Mouse (Mus musculus): ENCODE results near the gene Hist1h3i. TPM values are rescaled to one million over a fixed set of nuclear protein-coding genes. Genes with fewer than 3 reads are reported as not detected.
"Not testable (repeated sequence)": the region's sequence is repeated elsewhere in the genome, so short reads cannot be mapped to it uniquely, and the experiment has no call there.

Hist1h3i gene
- polyA plus RNA-seq, 1 experiment from 2014 or later: 58.4 TPM

DNA sequence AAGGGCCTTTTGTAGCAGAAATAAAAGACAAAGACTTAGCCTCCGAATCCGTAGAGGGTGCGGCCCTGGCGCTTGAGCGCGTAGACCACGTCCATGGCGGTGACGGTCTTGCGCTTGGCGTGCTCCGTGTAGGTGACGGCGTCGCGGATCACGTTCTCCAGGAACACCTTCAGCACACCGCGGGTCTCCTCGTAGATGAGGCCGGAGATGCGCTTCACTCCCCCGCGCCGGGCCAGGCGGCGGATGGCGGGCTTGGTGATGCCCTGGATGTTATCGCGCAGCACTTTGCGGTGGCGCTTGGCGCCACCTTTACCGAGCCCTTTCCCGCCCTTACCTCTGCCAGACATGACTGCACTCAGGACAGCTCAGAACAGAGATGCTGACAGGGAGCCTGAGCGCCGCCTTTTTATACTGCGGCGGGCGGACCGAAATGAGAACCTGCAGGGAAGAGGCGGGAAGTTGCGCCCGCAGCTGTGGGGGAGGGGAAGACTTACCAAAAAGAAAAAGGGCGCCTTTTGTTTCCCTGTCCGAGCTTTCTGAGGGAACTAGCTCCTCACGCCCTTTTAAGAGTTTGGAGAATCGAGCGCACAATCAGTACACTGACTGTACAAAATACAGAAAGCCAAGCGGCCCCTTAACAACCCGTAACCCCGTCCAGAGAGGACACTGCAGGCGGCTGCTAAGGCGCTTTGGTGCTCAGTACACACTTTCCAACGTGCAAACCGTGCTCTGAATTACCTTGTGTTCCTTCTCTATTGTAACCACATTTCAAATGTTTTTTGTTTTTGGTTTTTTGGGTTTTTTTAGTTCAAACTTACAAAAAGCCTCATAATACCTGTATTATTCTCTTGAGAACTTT lies 32.8 kb downstream of the Hist1h3i start, which contains the start of gene Hist1h4k:
Gene Hist1h4k (minus strand): TSS at position 347 of the 859 bp plus-strand sequence.
- WGBS: under 1% methylated on average over 42 of the region's 56 CpGs
- H3K27ac ChIP-seq (replicated peaks; ENCODE audit: low read depth, low read length): peak within 1 kb of the TSS; percentile 82
- H3K4me2 ChIP-seq (ENCODE audit: low read length): peak within 1 kb of the TSS; percentile 74
- H3K9ac ChIP-seq (replicated peaks; ENCODE audit: low read length): peak within 1 kb of the TSS; percentile 64
- ATAC-seq (ENCODE audit: low FRiP score, low TSS enrichment) (peak; percentile 88), DNase-seq (peak; percentile 96)
- not testable (repeated sequence) for H3K36me3 ChIP-seq (ENCODE audit: control insufficient read depth, insufficient read depth, low read length); H3K9me3 ChIP-seq (ENCODE audit: control insufficient read depth, low read length); H3K27me3 ChIP-seq (ENCODE audit: control insufficient read depth, insufficient read depth, low read length)
- peak within 1 kb of the TSS; percentile 53 for H3K4me3 ChIP-seq (replicated peaks; ENCODE audit: low read depth, low read length)
- H3K4me1 ChIP-seq (ENCODE audit: control insufficient read depth, insufficient read depth, low read length): peaks cover 33% of the 10 kb centered on the region

DNA sequence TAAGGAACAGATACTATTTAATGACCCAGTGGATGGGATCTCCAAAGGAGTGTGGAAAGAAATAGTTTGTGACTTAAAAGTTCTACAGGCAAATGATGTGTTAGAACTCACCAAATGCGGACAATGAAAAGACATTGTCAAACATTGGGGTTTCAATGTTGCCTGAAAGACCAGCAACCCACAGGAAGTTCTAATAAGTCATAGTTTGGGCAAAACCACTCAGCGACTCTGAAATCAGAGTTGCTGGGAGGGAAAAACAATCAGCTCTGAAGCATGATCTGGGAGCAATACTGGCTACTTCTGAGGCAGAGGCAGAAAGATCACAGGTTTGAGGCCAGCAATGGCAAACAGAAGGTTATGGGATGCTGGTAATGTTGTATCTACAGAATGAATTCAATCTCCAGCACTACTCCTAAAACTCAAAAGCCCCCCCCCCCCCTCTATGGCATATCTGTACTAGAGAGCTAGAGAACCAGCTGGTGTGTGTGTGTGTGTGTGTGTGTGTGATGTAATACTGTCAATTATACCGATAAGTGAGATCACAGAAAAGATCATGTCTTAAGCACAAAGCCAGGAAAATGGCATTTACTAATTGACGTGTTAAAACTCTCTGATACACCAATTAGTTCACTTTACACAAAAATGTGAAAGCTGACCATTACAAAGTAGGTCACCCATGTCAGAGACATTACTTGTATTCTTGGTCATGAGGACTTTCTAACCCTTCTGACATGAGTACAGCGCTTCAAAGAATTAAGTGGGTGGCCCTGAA lies 33.6 kb downstream of the Hist1h3i start:
- 3% methylated on average over 5 of the region's 5 CpGs for WGBS
- DNase-seq: peak; percentile 56

DNA sequence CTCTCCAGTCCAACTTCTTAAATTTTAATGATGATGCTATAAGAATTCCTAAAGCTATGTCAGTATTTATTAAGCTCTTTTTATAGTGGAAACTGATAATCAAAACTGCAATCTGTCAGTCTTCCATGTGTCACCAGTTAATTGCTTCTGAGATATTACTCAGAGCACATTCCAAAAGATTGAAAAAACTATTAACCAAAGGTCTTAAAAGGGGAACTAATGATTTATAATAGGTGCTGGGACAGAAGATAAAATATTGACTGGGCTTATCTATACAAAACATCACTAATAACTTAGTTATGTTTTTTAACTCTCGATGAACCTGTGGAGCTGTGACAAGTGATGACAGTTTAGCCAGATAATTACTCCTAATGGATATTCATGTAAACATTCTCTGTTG lies 38.2 kb downstream of the Hist1h3i start:
- DNase-seq (no peak), ATAC-seq (ENCODE audit: low FRiP score, low TSS enrichment) (no peak)
- peaks cover 19% of the 10 kb centered on the region for H3K4me1 ChIP-seq (ENCODE audit: control insufficient read depth, insufficient read depth, low read length)
- H3K9ac ChIP-seq (replicated peaks; ENCODE audit: low read length): no peak overlapping the region
- no peaks in the 10 kb centered on the region for H3K27me3 ChIP-seq (ENCODE audit: control insufficient read depth, insufficient read depth, low read length)
- whole genome bisulfite sequencing: 94% methylated on average over 1 of the region's 1 CpGs
- no peak overlapping the region for H3K27ac ChIP-seq (replicated peaks; ENCODE audit: low read depth, low read length)
- no peaks in the 10 kb centered on the region for H3K9me3 ChIP-seq (ENCODE audit: control insufficient read depth, low read length)
- H3K36me3 ChIP-seq (ENCODE audit: control insufficient read depth, insufficient read depth, low read length): no peaks in the 10 kb centered on the region
- H3K4me3 ChIP-seq (replicated peaks; ENCODE audit: low read depth, low read length): no peak overlapping the region
- no peak overlapping the region for H3K4me2 ChIP-seq (ENCODE audit: low read length)

More for the DNA sequence above, 33.6 kb downstream of the Hist1h3i start:
- Histone ChIP-seq H3K4me1 (ENCODE audit: control insufficient read depth, insufficient read depth, low read length) (peaks cover 28% of the 10 kb centered on the region), H3K27me3 (ENCODE audit: control insufficient read depth, insufficient read depth, low read length) (no peaks in the 10 kb centered on the region), H3K36me3 (ENCODE audit: control insufficient read depth, insufficient read depth, low read length) (no peaks in the 10 kb centered on the region), H3K9ac (replicated peaks; ENCODE audit: low read length) (peak overlapping the region; percentile 64), H3K27ac (replicated peaks; ENCODE audit: low read depth, low read length) (peak overlapping the region; percentile 82), H3K9me3 (ENCODE audit: control insufficient read depth, low read length) (no peaks in the 10 kb centered on the region), H3K4me3 (replicated peaks; ENCODE audit: low read depth, low read length) (peak overlapping the region; percentile 53), H3K4me2 (ENCODE audit: low read length) (peak overlapping the region; percentile 74)
- ATAC-seq (ENCODE audit: low FRiP score, low TSS enrichment): no peak

DNA sequence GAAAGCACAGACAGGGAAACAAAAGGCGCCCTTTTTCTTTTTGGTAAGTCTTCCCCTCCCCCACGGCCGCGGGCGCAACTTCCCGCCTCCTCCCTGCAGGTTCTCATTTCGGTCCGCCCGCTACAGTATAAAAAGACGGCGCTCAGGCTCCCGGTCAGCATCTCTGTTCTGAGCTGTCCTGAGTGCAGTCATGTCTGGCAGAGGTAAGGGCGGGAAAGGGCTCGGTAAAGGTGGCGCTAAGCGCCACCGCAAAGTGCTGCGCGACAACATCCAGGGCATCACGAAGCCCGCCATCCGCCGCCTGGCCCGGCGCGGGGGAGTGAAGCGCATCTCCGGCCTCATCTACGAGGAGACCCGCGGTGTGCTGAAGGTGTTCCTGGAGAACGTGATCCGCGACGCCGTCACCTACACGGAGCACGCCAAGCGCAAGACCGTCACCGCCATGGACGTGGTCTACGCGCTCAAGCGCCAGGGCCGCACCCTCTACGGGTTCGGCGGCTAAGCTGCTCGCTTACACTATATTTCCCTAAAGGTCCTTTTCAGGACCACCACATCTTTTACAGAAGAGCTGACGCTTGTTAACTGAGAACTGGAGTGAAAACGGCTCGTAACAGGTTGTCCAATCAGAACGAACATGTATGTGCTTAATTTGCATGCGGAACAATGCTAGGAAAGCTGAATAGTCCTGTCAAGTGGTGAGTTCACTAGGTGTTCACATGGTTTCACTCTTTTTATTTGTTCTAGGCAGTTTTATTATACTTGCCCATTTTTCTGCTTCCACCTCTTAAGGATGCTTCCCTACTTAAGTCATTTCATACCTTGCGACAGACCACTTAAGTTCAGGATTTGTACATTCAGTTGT lies 48.0 kb downstream of the Hist1h3i start, which contains the start of gene Hist1h4j:
Gene Hist1h4j (plus strand): TSS at position 159 of the 862 bp plus-strand sequence.
- Histone ChIP-seq H3K4me1 (ENCODE audit: control insufficient read depth, insufficient read depth, low read length) (peaks cover 14% of the 10 kb centered on the region; the same call in 1 of the 2 replicates), H3K27ac (replicated peaks; ENCODE audit: low read depth, low read length) (peak within 1 kb of the TSS; percentile 97), H3K9ac (replicated peaks; ENCODE audit: low read length) (peak within 1 kb of the TSS; percentile 69), H3K4me3 (replicated peaks; ENCODE audit: low read depth, low read length) (peak within 1 kb of the TSS; percentile 50), H3K4me2 (ENCODE audit: low read length) (peak within 1 kb of the TSS; percentile 73)
- ATAC-seq (ENCODE audit: low FRiP score, low TSS enrichment): peak; percentile 88
- DNase-seq: peak; percentile 95
- WGBS: under 1% methylated on average over 37 of the region's 56 CpGs
- H3K27me3 ChIP-seq (ENCODE audit: control insufficient read depth, insufficient read depth, low read length); H3K36me3 ChIP-seq (ENCODE audit: control insufficient read depth, insufficient read depth, low read length); H3K9me3 ChIP-seq (ENCODE audit: control insufficient read depth, low read length): not testable (repeated sequence)

DNA sequence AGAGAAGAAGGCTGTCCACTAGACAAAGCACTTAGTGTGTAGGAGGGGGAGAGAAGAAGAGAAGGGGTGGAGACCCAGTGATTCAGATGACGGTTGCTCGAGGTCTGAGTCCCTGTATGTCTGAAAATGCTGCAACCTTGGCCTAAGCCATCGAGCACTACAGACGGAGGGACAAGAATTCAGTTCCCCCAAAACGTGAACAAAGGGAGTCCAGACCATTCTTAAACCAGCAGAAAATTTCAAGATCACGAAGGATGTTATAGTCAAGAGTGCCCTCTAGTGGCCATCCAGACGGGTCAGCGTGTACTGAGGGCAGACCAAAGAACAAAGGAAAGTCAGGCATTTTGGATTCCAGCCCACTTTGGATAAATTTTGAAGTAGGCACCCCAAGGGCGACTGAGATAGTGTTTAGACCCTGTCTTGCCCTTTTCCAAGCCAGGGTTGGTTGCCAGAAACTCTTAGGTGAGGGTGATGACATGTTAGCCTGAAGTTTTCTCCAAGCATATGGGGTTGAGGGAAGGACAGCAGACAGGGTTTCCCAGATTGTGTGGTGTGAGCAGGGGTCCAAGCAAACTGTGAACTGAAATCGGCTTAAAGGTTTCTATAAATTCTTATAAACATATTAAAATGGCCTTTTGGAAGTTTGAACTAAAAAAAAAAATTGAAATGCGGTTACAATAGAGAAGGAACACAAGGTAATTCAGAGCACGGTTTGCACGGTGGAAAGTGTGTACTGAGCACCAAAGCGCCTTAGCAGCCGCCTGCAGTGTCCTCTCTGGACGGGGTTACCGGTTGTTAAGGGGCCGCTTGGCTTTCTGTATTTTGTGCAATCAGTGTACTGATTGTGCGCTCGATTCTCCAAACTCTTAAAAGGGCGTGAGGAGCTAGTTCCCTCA lies 48.9 kb downstream of the Hist1h3i start:
- WGBS: under 1% methylated on average over 21 of the region's 21 CpGs
- H3K27me3 ChIP-seq (ENCODE audit: control insufficient read depth, insufficient read depth, low read length): no peaks in the 10 kb centered on the region
- H3K36me3 ChIP-seq (ENCODE audit: control insufficient read depth, insufficient read depth, low read length): no peaks in the 10 kb centered on the region
- H3K4me3 ChIP-seq (replicated peaks; ENCODE audit: low read depth, low read length): peak overlapping the region; percentile 50
- peak overlapping the region; percentile 69 for H3K9ac ChIP-seq (replicated peaks; ENCODE audit: low read length)
- DNase-seq (peak; percentile 96), ATAC-seq (ENCODE audit: low FRiP score, low TSS enrichment) (peak; percentile 83)
- H3K27ac ChIP-seq (replicated peaks; ENCODE audit: low read depth, low read length): peak overlapping the region; percentile 97
- H3K4me2 ChIP-seq (ENCODE audit: low read length): peak overlapping the region; percentile 73
- H3K9me3 ChIP-seq (ENCODE audit: control insufficient read depth, low read length): no peaks in the 10 kb centered on the region
- peaks cover 14% of the 10 kb centered on the region; the same call in 1 of the 2 replicates for H3K4me1 ChIP-seq (ENCODE audit: control insufficient read depth, insufficient read depth, low read length)

DNA sequence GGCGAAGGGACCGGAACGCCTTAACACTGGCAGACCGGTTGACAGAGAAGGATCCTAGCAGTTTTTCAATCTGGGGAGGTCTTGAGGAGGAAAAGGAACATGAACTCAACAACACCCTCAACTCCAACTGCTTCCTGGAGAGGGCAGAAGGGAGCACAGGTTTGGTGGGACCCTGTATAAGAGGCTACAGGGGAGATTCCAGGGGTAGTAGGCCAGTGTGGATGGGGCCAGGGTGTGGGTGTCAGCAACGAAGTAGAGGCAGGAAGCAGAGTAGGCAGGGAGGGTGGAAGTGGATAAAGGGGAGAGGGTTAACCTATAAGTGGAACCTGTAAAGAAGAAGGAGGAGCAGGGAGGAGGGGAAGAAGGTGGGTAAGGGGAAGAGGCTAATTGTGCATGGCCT lies 49.7 kb downstream of the Hist1h3i start:
- Histone ChIP-seq H3K9ac (replicated peaks; ENCODE audit: low read length) (no peak overlapping the region), H3K9me3 (ENCODE audit: control insufficient read depth, low read length) (no peaks in the 10 kb centered on the region), H3K4me1 (ENCODE audit: control insufficient read depth, insufficient read depth, low read length) (peaks cover 14% of the 10 kb centered on the region; the same call in 1 of the 2 replicates), H3K36me3 (ENCODE audit: control insufficient read depth, insufficient read depth, low read length) (no peaks in the 10 kb centered on the region), H3K4me3 (replicated peaks; ENCODE audit: low read depth, low read length) (no peak overlapping the region), H3K4me2 (ENCODE audit: low read length) (0 out of 2 replicates have a peak overlapping the region, but pooled peaks have one; percentile 73), H3K27ac (replicated peaks; ENCODE audit: low read depth, low read length) (peak overlapping the region; percentile 97), H3K27me3 (ENCODE audit: control insufficient read depth, insufficient read depth, low read length) (no peaks in the 10 kb centered on the region)
- 62% methylated on average over 5 of the region's 5 CpGs for WGBS
- ATAC-seq (ENCODE audit: low FRiP score, low TSS enrichment) (peak; percentile 9; the same call in 1 of the 2 replicates), DNase-seq (no peak)

Measured in midbrain, embryonic 14.5 days (tissue).